Mouse (Mus musculus) forebrain, embryonic 14.5 days (tissue): ENCODE measurements at regions not wholly inside any gene's neighbourhood (a gene's known extent, or its start where the extent isn't known, plus 50 kb on each side); places are given as distances from the start of the nearest gene placed in this dataset.
A peak's percentile ranks its signal among the peaks of the same experiment; 100 is the strongest.

Experiments used
- ATAC-seq: fragments of 200-750 bp; cut with Nextera tagmentation; 2 replicates; pipeline ENCODE4 v1.8.0; 2017; ENCODE audit warnings: mild to moderate bottlenecking, moderate library complexity
- DNase-seq: peaks from one replicate; pipeline ENCODE4 v3.0.0-alpha.2; 2015; ENCODE audit warnings: low spot score
- H3K27ac ChIP-seq: fragments of 300-500 bp; sonication (generic); 2 replicates; pipeline ENCODE4 v1.5.1; 2014; ENCODE audit warnings: low read depth, mild to moderate bottlenecking, control low read depth, low read length, moderate library complexity
- H3K27me3 ChIP-seq: fragments of 300-500 bp; sonication (generic); replicated peaks from 2 replicates; pipeline ENCODE4 v1.6.1; 2014; ENCODE audit warnings: low read length, control low read depth, mixed read lengths; ENCODE audit not compliant: control insufficient read depth, insufficient read depth
- H3K36me3 ChIP-seq: fragments of 300-500 bp; sonication (generic); 2 replicates; pipeline ENCODE4 v1.6.1; 2014; ENCODE audit warnings: low read length, control low read depth; ENCODE audit not compliant: control insufficient read depth, insufficient read depth
- H3K4me1 ChIP-seq: fragments of 300-500 bp; sonication (generic); 2 replicates; pipeline ENCODE4 v1.6.1; 2014; ENCODE audit warnings: antibody characterized with exemption, low read length, control low read depth; ENCODE audit not compliant: control insufficient read depth, insufficient read depth
- H3K4me2 ChIP-seq: fragments of 300-500 bp; sonication (generic); 2 replicates; pipeline ENCODE4 v1.6.1; 2014; ENCODE audit warnings: mild to moderate bottlenecking, control low read depth, low read length
- H3K4me3 ChIP-seq: fragments of 300-500 bp; sonication (generic); 2 replicates; pipeline ENCODE4 v1.5.1; 2014; ENCODE audit warnings: low read depth, low read length, control low read depth
- H3K9ac ChIP-seq: fragments of 300-500 bp; sonication (generic); 2 replicates; pipeline ENCODE4 v1.6.1; 2014; ENCODE audit warnings: mild to moderate bottlenecking, low read length, control low read depth, moderate library complexity
- H3K9me3 ChIP-seq: fragments of 300-500 bp; sonication (generic); replicated peaks from 2 replicates; pipeline ENCODE4 v1.6.1; 2016; ENCODE audit warnings: low read length, control low read depth, mixed read lengths; ENCODE audit not compliant: control insufficient read depth
- WGBS: fragments of 180-500 bp; shearing (Covaris S2); extraction: QIAGEN DNeasy Blood & Tissue Kit; methylation state at CpG from one replicate; pipeline ENCODE4 v1.1.7; 2014; 5-methylcytosine and 5-hydroxymethylcytosine counted together

DNA sequence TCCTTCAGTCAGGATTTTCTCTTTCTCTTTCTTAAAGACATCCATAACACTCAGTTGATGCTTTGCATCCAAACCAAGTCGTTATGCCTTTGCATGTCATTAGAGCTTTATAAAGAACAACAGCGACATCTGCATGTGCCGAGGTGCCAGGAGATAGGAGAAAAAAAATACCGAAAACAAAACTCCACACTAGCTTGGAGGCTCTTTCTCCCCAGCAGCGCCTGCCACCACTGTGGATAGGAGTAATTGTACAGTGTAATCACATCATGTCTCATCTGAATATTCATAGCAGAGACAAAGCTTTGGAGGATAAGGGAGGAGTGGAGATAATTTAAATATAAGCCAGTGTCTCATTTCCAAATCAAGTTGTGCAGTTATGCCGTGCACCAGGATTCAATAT is 246.0 kb upstream of the Pmfbp1 start:
- Histone ChIP-seq H3K4me3 (peak overlapping the region; percentile 23), H3K4me1 (peaks cover 11% of the 10 kb centered on the region; the same call in 1 of the 2 replicates), H3K27ac (0 out of 2 replicates have a peak overlapping the region, but pooled peaks have one; percentile 10), H3K4me2 (peak overlapping the region; percentile 43), H3K9me3 (no peaks in the 10 kb centered on the region), H3K27me3 (no peaks in the 10 kb centered on the region), H3K36me3 (no peaks in the 10 kb centered on the region), H3K9ac (peak overlapping the region; percentile 32)
- peak; percentile 86 for DNase-seq
- WGBS, result 17% methylated on average over 6 of the region's 6 CpGs
- peak; percentile 28; the same call in 1 of the 2 replicates for ATAC-seq

DNA sequence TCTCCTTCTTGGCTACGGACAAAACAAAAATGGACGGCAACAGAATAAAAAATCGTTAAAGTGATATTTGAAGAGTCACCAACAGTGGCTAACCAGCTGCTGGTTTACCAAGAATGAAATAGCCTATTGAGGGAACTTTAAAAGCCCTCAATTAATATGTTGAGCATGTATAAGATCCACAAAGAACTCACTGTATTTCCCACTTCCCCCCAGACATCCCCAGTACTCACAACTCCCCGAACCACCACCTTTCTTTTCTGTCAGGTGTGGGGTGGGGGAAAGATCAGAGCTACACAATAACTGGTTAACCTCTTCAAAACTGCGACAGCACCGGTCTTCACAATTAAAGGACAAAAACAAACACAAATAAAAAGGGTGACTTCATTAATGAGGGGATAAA is 245.5 kb upstream of the Pmfbp1 start:
- DNase-seq (no peak), ATAC-seq (no peak)
- Histone ChIP-seq H3K36me3 (no peaks in the 10 kb centered on the region), H3K4me2 (peak overlapping the region; percentile 43), H3K27ac (peak overlapping the region; percentile 10; the same call in 1 of the 2 replicates), H3K9me3 (no peaks in the 10 kb centered on the region), H3K4me3 (peak overlapping the region; percentile 23), H3K9ac (peak overlapping the region; percentile 32), H3K27me3 (no peaks in the 10 kb centered on the region), H3K4me1 (peaks cover 11% of the 10 kb centered on the region; the same call in 1 of the 2 replicates)
- 11% methylated on average over 6 of the region's 6 CpGs for WGBS

DNA sequence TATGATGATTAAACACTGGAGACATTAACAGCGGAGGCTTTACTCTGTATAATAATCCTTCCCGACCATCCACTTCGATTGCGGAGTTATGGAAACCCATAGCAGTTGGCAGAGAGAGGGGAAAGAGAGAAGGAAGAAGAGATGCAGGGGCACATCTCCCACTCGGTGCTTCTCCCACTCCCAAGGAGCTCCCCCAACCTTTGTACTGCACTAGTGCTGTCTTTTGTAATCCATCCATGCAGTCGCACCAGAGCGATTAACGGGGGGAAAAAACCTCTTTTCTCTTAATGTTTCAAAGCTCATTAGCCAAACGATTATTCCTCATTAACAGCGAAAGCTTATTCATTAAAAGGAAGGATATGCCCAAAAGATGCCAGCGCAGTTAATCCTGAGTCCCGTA is 244.6 kb upstream of the Pmfbp1 start:
- no peaks in the 10 kb centered on the region for H3K9me3 ChIP-seq
- peak overlapping the region; percentile 23 for H3K4me3 ChIP-seq
- H3K27ac ChIP-seq, result peak overlapping the region; percentile 88
- H3K4me2 ChIP-seq, result peak overlapping the region; percentile 43
- DNase-seq (peak; percentile 83), ATAC-seq (no peak)
- H3K27me3 ChIP-seq, result no peaks in the 10 kb centered on the region
- peaks cover 11% of the 10 kb centered on the region; the same call in 1 of the 2 replicates for H3K4me1 ChIP-seq
- 10% methylated on average over 12 of the region's 12 CpGs for WGBS
- peak overlapping the region; percentile 32; the same call in 1 of the 2 replicates for H3K9ac ChIP-seq
- H3K36me3 ChIP-seq, result no peaks in the 10 kb centered on the region

DNA sequence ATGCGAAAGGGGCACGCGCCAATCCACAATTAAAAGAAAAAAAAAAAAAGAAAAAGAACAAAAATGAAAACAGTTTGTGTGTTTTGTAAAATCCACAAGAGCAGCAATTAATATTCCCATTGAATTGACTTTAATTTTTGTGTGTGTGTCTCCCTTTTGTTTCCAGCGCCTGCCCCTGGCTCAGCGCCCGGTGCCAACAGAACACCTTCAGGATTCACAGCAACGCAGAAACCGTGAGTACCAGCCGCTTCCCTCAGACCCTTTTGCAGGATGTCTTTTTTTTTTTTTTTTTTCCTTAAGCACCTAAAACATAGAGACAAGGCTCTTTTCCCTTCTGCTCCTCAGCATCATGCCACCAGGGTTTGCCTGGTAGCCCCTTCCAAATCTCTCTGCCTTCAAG is 244.1 kb upstream of the Pmfbp1 start:
- H3K27me3 ChIP-seq, result no peaks in the 10 kb centered on the region
- H3K4me2 ChIP-seq, result peak overlapping the region; percentile 43
- ATAC-seq (no peak), DNase-seq (peak; percentile 75)
- peak overlapping the region; percentile 23 for H3K4me3 ChIP-seq
- 8% methylated on average over 9 of the region's 9 CpGs for WGBS
- H3K9ac ChIP-seq, result peak overlapping the region; percentile 32
- H3K27ac ChIP-seq, result peak overlapping the region; percentile 88
- H3K4me1 ChIP-seq, result peaks cover 11% of the 10 kb centered on the region; the same call in 1 of the 2 replicates
- H3K36me3 ChIP-seq, result no peaks in the 10 kb centered on the region
- H3K9me3 ChIP-seq, result no peaks in the 10 kb centered on the region; the same call in 1 of the 2 replicates

DNA sequence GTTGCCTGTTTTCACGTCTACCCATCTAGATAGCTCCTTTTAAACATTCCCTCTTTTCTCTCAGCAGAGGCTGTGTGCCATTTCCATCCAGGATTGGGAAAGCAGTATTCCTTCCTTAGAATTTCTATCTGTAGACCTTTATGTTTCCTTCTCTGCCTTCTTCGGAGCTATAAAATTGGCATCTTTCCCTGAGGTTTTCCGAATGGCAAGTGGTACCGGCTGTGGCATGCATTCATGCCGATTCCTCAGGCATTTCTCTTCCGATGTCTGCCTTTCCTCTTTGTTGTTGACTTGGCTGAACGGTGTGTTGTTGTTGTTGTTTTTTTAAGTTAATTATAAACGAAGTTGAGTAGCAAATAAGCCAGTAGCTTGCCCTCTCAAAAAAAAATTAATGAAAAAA is 243.3 kb upstream of the Pmfbp1 start:
- peak overlapping the region; percentile 23 for H3K4me3 ChIP-seq
- WGBS, result 15% methylated on average over 8 of the region's 8 CpGs
- peak overlapping the region; percentile 43 for H3K4me2 ChIP-seq
- ATAC-seq (no peak), DNase-seq (peak; percentile 69)
- no peaks in the 10 kb centered on the region; the same call in 1 of the 2 replicates for H3K9me3 ChIP-seq
- H3K27me3 ChIP-seq, result no peaks in the 10 kb centered on the region
- H3K4me1 ChIP-seq, result peaks cover 11% of the 10 kb centered on the region; the same call in 1 of the 2 replicates
- H3K27ac ChIP-seq, result peak overlapping the region; percentile 88
- no peaks in the 10 kb centered on the region for H3K36me3 ChIP-seq
- peak overlapping the region; percentile 32 for H3K9ac ChIP-seq

DNA sequence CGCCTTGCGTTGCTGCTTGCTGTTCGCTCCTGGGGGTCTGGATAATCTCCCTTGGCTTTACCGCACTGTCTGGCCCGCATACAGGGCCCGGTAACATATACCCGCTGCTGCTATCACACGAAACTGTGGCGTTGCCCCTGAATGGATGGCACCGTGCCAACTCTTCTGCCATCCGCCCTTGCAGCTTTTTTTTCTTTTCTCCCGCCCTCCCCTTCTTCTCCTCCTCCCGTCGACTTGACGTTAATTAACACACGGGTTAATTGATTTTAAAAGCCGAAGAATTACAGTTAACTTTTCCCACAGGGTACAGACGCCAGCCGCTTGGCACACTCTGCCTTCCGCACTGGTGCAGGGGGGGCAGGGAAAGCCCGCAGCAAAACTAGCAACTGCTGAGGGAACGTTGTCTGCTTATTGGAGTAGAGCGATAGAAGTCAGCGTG is 242.4 kb upstream of the Pmfbp1 start:
- Histone ChIP-seq H3K27me3 (no peaks in the 10 kb centered on the region), H3K4me1 (peaks cover 11% of the 10 kb centered on the region; the same call in 1 of the 2 replicates), H3K9me3 (no peaks in the 10 kb centered on the region; the same call in 1 of the 2 replicates), H3K9ac (peak overlapping the region; percentile 32), H3K27ac (peak overlapping the region; percentile 88), H3K36me3 (no peaks in the 10 kb centered on the region), H3K4me3 (peak overlapping the region; percentile 23), H3K4me2 (peak overlapping the region; percentile 43)
- 11% methylated on average over 24 of the region's 24 CpGs for WGBS
- DNase-seq (peak; percentile 97), ATAC-seq (peak; percentile 90)

DNA sequence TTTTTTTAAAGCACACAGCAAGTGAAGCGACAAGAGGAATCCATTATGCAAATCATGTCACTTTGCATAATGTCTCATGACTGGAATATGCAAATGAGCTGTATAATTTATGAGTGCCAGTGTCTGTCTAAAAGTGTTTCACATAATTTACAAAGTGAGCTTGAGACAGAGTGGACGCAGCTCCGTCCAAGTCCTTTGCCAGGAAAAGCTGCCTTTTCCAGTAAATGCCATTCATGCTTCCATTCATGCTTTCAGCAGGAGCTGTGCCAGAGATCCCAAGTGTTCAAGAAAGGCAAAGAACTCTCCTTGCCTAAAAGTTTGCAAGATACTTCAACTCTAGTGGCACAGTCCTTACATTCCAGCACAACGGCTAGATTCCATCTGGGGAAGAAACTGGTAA is 241.4 kb upstream of the Pmfbp1 start:
- H3K27me3 ChIP-seq, result no peaks in the 10 kb centered on the region
- peaks cover 11% of the 10 kb centered on the region; the same call in 1 of the 2 replicates for H3K4me1 ChIP-seq
- peak; percentile 89 for DNase-seq
- H3K9ac ChIP-seq, result no peak overlapping the region
- H3K4me3 ChIP-seq, result no peak overlapping the region
- WGBS, result 13% methylated on average over 4 of the region's 4 CpGs
- H3K9me3 ChIP-seq, result no peaks in the 10 kb centered on the region; the same call in 1 of the 2 replicates
- H3K36me3 ChIP-seq, result no peaks in the 10 kb centered on the region
- ATAC-seq, result peak; percentile 51
- H3K4me2 ChIP-seq, result peak overlapping the region; percentile 43; the same call in 1 of the 2 replicates
- H3K27ac ChIP-seq, result no peak overlapping the region

DNA sequence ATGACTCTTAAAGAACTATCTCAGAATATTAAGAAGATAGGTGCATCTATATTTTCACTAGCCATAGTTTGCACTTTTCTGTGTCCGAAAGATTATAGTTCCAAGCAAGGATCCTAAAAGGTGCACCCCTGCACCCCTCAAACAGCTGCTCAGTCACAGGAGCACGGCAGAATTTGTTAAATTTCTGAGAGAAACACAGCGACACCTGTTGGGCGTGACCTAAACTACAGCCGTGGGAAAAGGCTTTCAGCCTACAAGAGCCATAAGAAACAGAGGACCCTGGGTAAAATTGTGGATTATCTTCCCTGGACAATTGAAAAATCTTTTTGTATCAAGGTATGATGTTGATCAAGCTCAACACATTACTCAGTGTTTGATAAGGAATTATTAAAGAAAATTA is 214.7 kb upstream of the Pmfbp1 start:
- DNase-seq, result peak; percentile 78
- WGBS, result 17% methylated on average over 5 of the region's 5 CpGs
- Histone ChIP-seq H3K9ac (no peak overlapping the region), H3K4me1 (no peaks in the 10 kb centered on the region), H3K4me3 (no peak overlapping the region), H3K9me3 (no peaks in the 10 kb centered on the region), H3K27me3 (no peaks in the 10 kb centered on the region), H3K4me2 (no peak overlapping the region), H3K36me3 (no peaks in the 10 kb centered on the region), H3K27ac (no peak overlapping the region)
- no peak for ATAC-seq

DNA sequence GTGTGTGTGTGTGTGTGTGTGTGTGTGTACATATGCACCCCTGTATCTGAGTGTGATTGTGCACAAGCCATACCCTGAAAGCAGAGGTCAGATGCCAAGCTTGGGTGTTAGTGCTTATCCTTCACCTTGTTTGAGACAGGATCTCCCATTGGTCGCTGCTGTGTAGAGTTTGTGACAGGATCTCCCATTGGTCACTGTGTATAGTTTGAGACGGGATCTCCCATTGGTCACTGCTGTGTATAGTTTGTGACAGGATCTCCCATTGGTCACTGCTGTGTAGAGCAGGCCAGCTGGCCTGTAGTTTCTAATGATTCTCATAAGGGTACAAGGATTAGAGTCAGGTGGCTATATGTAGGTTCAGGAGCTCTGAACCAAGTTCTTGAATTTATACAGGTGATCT is 213.3 kb upstream of the Pmfbp1 start:
- Histone ChIP-seq H3K4me3 (no peak overlapping the region), H3K9me3 (no peaks in the 10 kb centered on the region), H3K4me2 (no peak overlapping the region), H3K4me1 (no peaks in the 10 kb centered on the region), H3K27me3 (no peaks in the 10 kb centered on the region), H3K27ac (no peak overlapping the region), H3K9ac (no peak overlapping the region), H3K36me3 (no peaks in the 10 kb centered on the region)
- peak; percentile 8 for DNase-seq
- no peak for ATAC-seq
- WGBS, result 82% methylated on average over 2 of the region's 2 CpGs
